Mouse (Mus musculus) T-helper 2 cell (primary cell): Measurements from ENCODE around the gene Iqcd.

Experiments used
- in situ Hi-C: fragments of 300-600 bp; cut with MboI, MseI; formaldehyde crosslinking; loops from one replicate; pipeline ENCODE4 v1.15.1; 2025; ENCODE audit warnings: high pct_unique_total_duplicates

Gene Iqcd

GRCm38 (mm10) chr5:120588569-120589094, at the start of gene Iqcd, which contains the start of gene Tpcn1:
Gene Iqcd, plus strand, starts transcription at chr5:120589016.
Gene Tpcn1, minus strand, starts transcription at chr5:120588673.
- in situ Hi-C loops, result no loop called here

GRCm38 (mm10) chr5:120548236-120548850, 40.5 kb upstream of the Iqcd start:
- in situ Hi-C loops, result no loop called here

GRCm38 (mm10) chr5:120550137-120550536, 38.7 kb upstream of the Iqcd start:
- in situ Hi-C loops, result no loop called here

- in situ Hi-C loops, result no loop called here
Observed at GRCm38 (mm10) chr5:120550673-120551072, 38.1 kb upstream of the Iqcd start.

- in situ Hi-C loops, result no loop called here
Observed at GRCm38 (mm10) chr5:120555871-120556270, 32.9 kb upstream of the Iqcd start.

- in situ Hi-C loops, result no loop called here
Observed at GRCm38 (mm10) chr5:120558041-120558440, 30.8 kb upstream of the Iqcd start.

GRCm38 (mm10) chr5:120558762-120559161, 30.1 kb upstream of the Iqcd start:
- in situ Hi-C loops, result no loop called here

- in situ Hi-C loops, result no loop called here
Observed at GRCm38 (mm10) chr5:120560129-120560615, 28.6 kb upstream of the Iqcd start.

- in situ Hi-C loops, result no loop called here
Observed at GRCm38 (mm10) chr5:120560616-120561311, 28.1 kb upstream of the Iqcd start.

- in situ Hi-C loops, result no loop called here
Observed at GRCm38 (mm10) chr5:120562956-120563913, 25.6 kb upstream of the Iqcd start.

GRCm38 (mm10) chr5:120563914-120564311, 24.9 kb upstream of the Iqcd start:
- in situ Hi-C loops, result no loop called here

GRCm38 (mm10) chr5:120565171-120565905, 23.5 kb upstream of the Iqcd start:
- in situ Hi-C loops, result no loop called here

GRCm38 (mm10) chr5:120566101-120566500, 22.7 kb upstream of the Iqcd start:
- in situ Hi-C loops, result no loop called here

- in situ Hi-C loops, result no loop called here
Observed at GRCm38 (mm10) chr5:120566681-120567252, 22.0 kb upstream of the Iqcd start.

- in situ Hi-C loops, result no loop called here
Observed at GRCm38 (mm10) chr5:120567253-120567701, 21.5 kb upstream of the Iqcd start.

GRCm38 (mm10) chr5:120567761-120568211, 21.0 kb upstream of the Iqcd start:
- in situ Hi-C loops, result no loop called here

GRCm38 (mm10) chr5:120568336-120568768, 20.5 kb upstream of the Iqcd start:
- in situ Hi-C loops, result no loop called here

- in situ Hi-C loops, result no loop called here
Observed at GRCm38 (mm10) chr5:120568964-120569363, 19.9 kb upstream of the Iqcd start.

GRCm38 (mm10) chr5:120569791-120570190, 19.0 kb upstream of the Iqcd start:
- in situ Hi-C loops, result no loop called here

- in situ Hi-C loops, result no loop called here
Observed at GRCm38 (mm10) chr5:120570289-120570897, 18.4 kb upstream of the Iqcd start.
